Comparison of ENCODE assay signal across 9 mouse cellular contexts in genomic region chr11:85392179-85392863, GRCm38 (mm10). TPM values are rescaled to one million over a fixed set of nuclear protein-coding genes. Genes with fewer than 3 reads are reported as not detected.
DNase-seq lines count a peak whose midpoint lies in the region; ATAC-seq and TF ChIP-seq lines count a peak whose summit lies in the region.
"Had no signal": no experiment of that assay in that cellular context is flagged by ENCODE, and none has a peak within 500 bp of the region (broad histone marks: within the 10 kb centered on the region; RNA-seq: fewer than 3 reads in every experiment).

No protein-coding gene starts in this region.

- peak; percentile 33 for TF ChIP-seq CTCF in lung, postnatal 0 days (IDR thresholded peaks at IDR 0.05)

- H3K27me3 ChIP-seq in heart, embryonic 11.5 days (ENCODE audit: control insufficient read depth, insufficient read depth, low read length): no peaks in the 10 kb centered on the region
- no peaks in the 10 kb centered on the region for H3K27me3 ChIP-seq in hindbrain, embryonic 10.5 days (ENCODE audit: insufficient read depth, poor library complexity, severe bottlenecking)
- no peaks in the 10 kb centered on the region for H3K27me3 ChIP-seq in lung, postnatal 0 days (replicated peaks; ENCODE audit: insufficient read depth, low read length)

- no peak for TF ChIP-seq EP300 in lung, postnatal 0 days (IDR thresholded peaks at IDR 0.05)

- H3K4me1 ChIP-seq in heart, embryonic 11.5 days (ENCODE audit: control insufficient read depth, insufficient read depth, low read length): no peaks in the 10 kb centered on the region
- H3K4me1 ChIP-seq in ES-E14 (ENCODE audit: control insufficient read depth in 2 of 2, insufficient read depth in 2 of 2, low read length in 2 of 2, poor library complexity in 1 of 2): peaks cover 0 to 4% of the 10 kb centered on the region in 2 experiments; a peak in 3 of 4 replicates
- peaks cover 27% of the 10 kb centered on the region for H3K4me1 ChIP-seq in hindbrain, embryonic 10.5 days (replicated peaks)
- peaks cover 5% of the 10 kb centered on the region; the same call in 1 of the 2 replicates for H3K4me1 ChIP-seq in lung, postnatal 0 days (ENCODE audit: insufficient read depth, low read depth, low read length)

- in situ Hi-C loops in ES-E14 (cut with MboI; ENCODE audit: low sequenced_read_pairs in 2 of 2, unreplicated experiment in 2 of 2): no loop called here

- no peaks in the 10 kb centered on the region for H3K9me3 ChIP-seq in heart, embryonic 11.5 days (replicated peaks; ENCODE audit: control insufficient read depth, low read length)
- no peaks in the 10 kb centered on the region for H3K9me3 ChIP-seq in ES-E14 (ENCODE audit: control insufficient read depth, insufficient read depth, low read depth, low read length)
- H3K9me3 ChIP-seq in hindbrain, embryonic 10.5 days: no peaks in the 10 kb centered on the region
- H3K9me3 ChIP-seq in lung, postnatal 0 days (ENCODE audit: low read length): no peaks in the 10 kb centered on the region

- peak; percentile 87 for DNase-seq in heart, adult 11 months
- peak; percentile 24 for DNase-seq in ES-E14 (ENCODE audit: low read depth, low spot score)
- DNase-seq in hindbrain, embryonic 10.5 days (ENCODE audit: low spot score): peak; percentile 27
- DNase-seq in lung, postnatal 0 days (ENCODE audit: low spot score): peak; percentile 66
- no peak for DNase-seq in gastrocnemius, postnatal 4 days (ENCODE audit: low spot score in 2 of 2)
- DNase-seq in MN1 (ENCODE audit: low spot score): no peak
- no peak for DNase-seq in spleen, postnatal 4 days (ENCODE audit: low spot score in 2 of 2)

- no peaks in the 10 kb centered on the region for H3K36me3 ChIP-seq in heart, embryonic 11.5 days (ENCODE audit: control insufficient read depth, insufficient read depth, low read length)
- no peaks in the 10 kb centered on the region for H3K36me3 ChIP-seq in ES-E14 (ENCODE audit: control insufficient read depth, insufficient read depth, low read length, poor library complexity, severe bottlenecking)
- no peaks in the 10 kb centered on the region for H3K36me3 ChIP-seq in hindbrain, embryonic 10.5 days
- no peaks in the 10 kb centered on the region for H3K36me3 ChIP-seq in lung, postnatal 0 days (ENCODE audit: insufficient read depth, low read length)

- H3K9ac ChIP-seq in heart, embryonic 11.5 days (ENCODE audit: low read depth, low read length): no peak overlapping the region
- no peak overlapping the region for H3K9ac ChIP-seq in ES-E14 (ENCODE audit: insufficient read depth, low read depth, low read length, poor library complexity, severe bottlenecking)
- 0 out of 2 replicates have a peak overlapping the region, but pooled peaks have one; percentile 16 for H3K9ac ChIP-seq in lung, postnatal 0 days (replicated peaks; ENCODE audit: low read depth)
- H3K9ac ChIP-seq: liver, embryonic 14.5 days had no signal

- no peak overlapping the region for H3K4me3 ChIP-seq in heart, embryonic 11.5 days (ENCODE audit: low read depth, low read length)
- H3K4me3 ChIP-seq in ES-E14 (ENCODE audit: insufficient read depth in 1 of 2, low read depth in 1 of 2, low read length in 2 of 2, poor library complexity in 1 of 2, severe bottlenecking in 1 of 2): peak overlapping the region in 1 of 2 experiments; percentile 27; a peak in 2 of 4 replicates
- no peak overlapping the region for H3K4me3 ChIP-seq in hindbrain, embryonic 10.5 days
- no peak overlapping the region for H3K4me3 ChIP-seq in lung, postnatal 0 days (ENCODE audit: low read depth, low read length)

- H3K27ac ChIP-seq in heart, embryonic 11.5 days (ENCODE audit: low read depth, low read length): no peak overlapping the region
- H3K27ac ChIP-seq in ES-E14 (ENCODE audit: insufficient read depth, low read depth, low read length, poor library complexity, severe bottlenecking): no peak overlapping the region
- peak overlapping the region; percentile 74 for H3K27ac ChIP-seq in hindbrain, embryonic 10.5 days
- peak overlapping the region; percentile 75 for H3K27ac ChIP-seq in lung, postnatal 0 days (ENCODE audit: low read length)
- H3K27ac ChIP-seq: liver, embryonic 14.5 days had no signal

- WGBS in heart, embryonic 11.5 days (ENCODE audit: insufficient replicate concordance): 75% methylated on average over 12 of the region's 12 CpGs
- 46% methylated on average over 12 of the region's 12 CpGs for WGBS in hindbrain, embryonic 10.5 days
- WGBS in lung, postnatal 0 days: 44% methylated on average over 12 of the region's 12 CpGs

- no peak for ATAC-seq in heart, embryonic 11.5 days (replicated peaks; ENCODE audit: insufficient number of reproducible peaks, low FRiP score, low TSS enrichment)
- ATAC-seq in lung, postnatal 0 days: peak; percentile 83

- H3K4me2 ChIP-seq in heart, embryonic 11.5 days: no peak overlapping the region
- H3K4me2 ChIP-seq in lung, postnatal 0 days (replicated peaks; ENCODE audit: low read depth, low read length): no peak overlapping the region

TF ChIP-seq in ES-E14, 5 proteins besides CTCF, POLR2A, EP300 and RAD21:
- TF ChIP-seq MAFK (IDR thresholded peaks at IDR 0.05; ENCODE audit: insufficient read depth, low read depth, low read length): no peak
- no peak for TF ChIP-seq ZNF384 (IDR thresholded peaks at IDR 0.05; ENCODE audit: low read depth, low read length)
- TF ChIP-seq HCFC1 (IDR thresholded peaks at IDR 0.05; ENCODE audit: borderline replicate concordance, insufficient read depth, low read length): no peak
- no peak for TF ChIP-seq ZC3H11A (IDR thresholded peaks at IDR 0.05; ENCODE audit: borderline replicate concordance, low read depth, low read length)
- no peak for TF ChIP-seq CHD2 (IDR thresholded peaks at IDR 0.05; ENCODE audit: low read depth, low read length)

RNA-seq across cellular contexts. Expression of gene Bcas3, which starts 39.4 kb away (rescaled TPM):
- 22.1 and 22.8 TPM in 2 replicates for polyA plus RNA-seq in heart, embryonic 11.5 days (2014; fragmentation: Nextera tagmentation; extraction: Ambion mirVana)
- total RNA-seq in ES-E14 (2012; rRNA removed): 23.6 and 26.9 TPM in 2 replicates
- 23.3 and 37.3 TPM in 2 replicates for polyA plus RNA-seq in hindbrain, embryonic 10.5 days (2016; fragmentation: Nextera tagmentation; extraction: Ambion mirVana)
- 26.0 and 31.0 TPM in 2 replicates for polyA plus RNA-seq in lung, postnatal 0 days (2015; fragmentation: Nextera tagmentation; extraction: Ambion mirVana)
- total RNA-seq in gastrocnemius, postnatal 4 days (2021): 10 to 100 TPM; 37.5 to 47.1 TPM

Comparison
In these comparisons a context has a peak if more than half of its experiments do, and no peak if none do; other contexts are left out.
1. DNase-seq: peak in heart, adult 11 months (single experiment), ES-E14 (single experiment), hindbrain, embryonic 10.5 days (single experiment) and lung, postnatal 0 days (single experiment); none in gastrocnemius, postnatal 4 days (0 of 2), MN1 (single experiment) and spleen, postnatal 4 days (0 of 2).
2. H3K27ac ChIP-seq: peak in hindbrain, embryonic 10.5 days (single experiment) and lung, postnatal 0 days (single experiment); none in heart, embryonic 11.5 days (single experiment) and ES-E14 (single experiment).